Mouse (Mus musculus): ENCODE results near the gene Bcas1. TPM values are rescaled to one million over a fixed set of nuclear protein-coding genes. Genes with fewer than 3 reads are reported as not detected.

Gene Bcas1
- total RNA-seq, 1 experiment, result 2.9 TPM

GRCm38 (mm10) chr2:170438782-170439181 lies 11.1 kb upstream of the Bcas1 start:
- Histone ChIP-seq H3K4me1 (ENCODE audit: control insufficient read depth in 2 of 2, insufficient read depth in 2 of 2, low read length in 2 of 2, poor library complexity in 1 of 2) (peaks cover 0 to 4% of the 10 kb centered on the region in 2 experiments; a peak in 2 of 4 replicates), H3K9ac (ENCODE audit: insufficient read depth, low read depth, low read length, poor library complexity, severe bottlenecking) (no peak overlapping the region), H3K36me3 (ENCODE audit: control insufficient read depth, insufficient read depth, low read length, poor library complexity, severe bottlenecking) (no peaks in the 10 kb centered on the region), H3K4me3 (ENCODE audit: insufficient read depth in 1 of 2, low read depth in 1 of 2, low read length in 2 of 2, poor library complexity in 1 of 2, severe bottlenecking in 1 of 2) (no peak overlapping the region), H3K9me3 (ENCODE audit: control insufficient read depth, insufficient read depth, low read depth, low read length) (no peaks in the 10 kb centered on the region), H3K27ac (ENCODE audit: insufficient read depth, low read depth, low read length, poor library complexity, severe bottlenecking) (no peak overlapping the region)
- TF ChIP-seq CHD2 (IDR thresholded peaks at IDR 0.05; ENCODE audit: low read depth, low read length) (no peak), ZNF384 (IDR thresholded peaks at IDR 0.05; ENCODE audit: low read depth, low read length) (no peak), MAFK (IDR thresholded peaks at IDR 0.05; ENCODE audit: insufficient read depth, low read depth, low read length) (no peak), HCFC1 (IDR thresholded peaks at IDR 0.05; ENCODE audit: borderline replicate concordance, insufficient read depth, low read length) (no peak), ZC3H11A (IDR thresholded peaks at IDR 0.05; ENCODE audit: borderline replicate concordance, low read depth, low read length) (no peak)
- in situ Hi-C loops (cut with MboI; ENCODE audit: low sequenced_read_pairs in 2 of 2, unreplicated experiment in 2 of 2), result no loop called here
- DNase-seq (ENCODE audit: low read depth, low spot score), result no peak

- Histone ChIP-seq H3K4me1 (ENCODE audit: control insufficient read depth in 2 of 2, insufficient read depth in 2 of 2, low read length in 2 of 2, poor library complexity in 1 of 2) (peaks cover 0 to 4% of the 10 kb centered on the region in 2 experiments; a peak in 2 of 4 replicates), H3K27ac (ENCODE audit: insufficient read depth, low read depth, low read length, poor library complexity, severe bottlenecking) (no peak overlapping the region), H3K9ac (ENCODE audit: insufficient read depth, low read depth, low read length, poor library complexity, severe bottlenecking) (no peak overlapping the region), H3K9me3 (ENCODE audit: control insufficient read depth, insufficient read depth, low read depth, low read length) (no peaks in the 10 kb centered on the region), H3K4me3 (ENCODE audit: insufficient read depth in 1 of 2, low read depth in 1 of 2, low read length in 2 of 2, poor library complexity in 1 of 2, severe bottlenecking in 1 of 2) (no peak overlapping the region), H3K36me3 (ENCODE audit: control insufficient read depth, insufficient read depth, low read length, poor library complexity, severe bottlenecking) (no peaks in the 10 kb centered on the region)
- no peak for DNase-seq (ENCODE audit: low read depth, low spot score)
- in situ Hi-C loops (cut with MboI; ENCODE audit: low sequenced_read_pairs in 2 of 2, unreplicated experiment in 2 of 2), result no loop called here
- no peak for TF ChIP-seq CHD2 (IDR thresholded peaks at IDR 0.05; ENCODE audit: low read depth, low read length)
- TF ChIP-seq HCFC1 (IDR thresholded peaks at IDR 0.05; ENCODE audit: borderline replicate concordance, insufficient read depth, low read length), result no peak
- TF ChIP-seq ZC3H11A (IDR thresholded peaks at IDR 0.05; ENCODE audit: borderline replicate concordance, low read depth, low read length), result no peak
- no peak for TF ChIP-seq ZNF384 (IDR thresholded peaks at IDR 0.05; ENCODE audit: low read depth, low read length)
- TF ChIP-seq MAFK (IDR thresholded peaks at IDR 0.05; ENCODE audit: insufficient read depth, low read depth, low read length), result no peak
These were observed 8.6 kb upstream of the Bcas1 start for GRCm38 (mm10) chr2:170436204-170436603.

GRCm38 (mm10) chr2:170432152-170432551 lies 4.5 kb upstream of the Bcas1 start:
- Histone ChIP-seq H3K4me3 (ENCODE audit: insufficient read depth in 1 of 2, low read depth in 1 of 2, low read length in 2 of 2, poor library complexity in 1 of 2, severe bottlenecking in 1 of 2) (no peak overlapping the region), H3K9me3 (ENCODE audit: control insufficient read depth, insufficient read depth, low read depth, low read length) (no peaks in the 10 kb centered on the region), H3K36me3 (ENCODE audit: control insufficient read depth, insufficient read depth, low read length, poor library complexity, severe bottlenecking) (no peaks in the 10 kb centered on the region), H3K4me1 (ENCODE audit: control insufficient read depth in 2 of 2, insufficient read depth in 2 of 2, low read length in 2 of 2, poor library complexity in 1 of 2) (no peaks in the 10 kb centered on the region; a peak in 1 of 4 replicates), H3K27ac (ENCODE audit: insufficient read depth, low read depth, low read length, poor library complexity, severe bottlenecking) (no peak overlapping the region), H3K9ac (ENCODE audit: insufficient read depth, low read depth, low read length, poor library complexity, severe bottlenecking) (no peak overlapping the region)
- TF ChIP-seq HCFC1 (IDR thresholded peaks at IDR 0.05; ENCODE audit: borderline replicate concordance, insufficient read depth, low read length) (no peak), CHD2 (IDR thresholded peaks at IDR 0.05; ENCODE audit: low read depth, low read length) (no peak), ZC3H11A (IDR thresholded peaks at IDR 0.05; ENCODE audit: borderline replicate concordance, low read depth, low read length) (no peak), MAFK (IDR thresholded peaks at IDR 0.05; ENCODE audit: insufficient read depth, low read depth, low read length) (no peak), ZNF384 (IDR thresholded peaks at IDR 0.05; ENCODE audit: low read depth, low read length) (no peak)
- in situ Hi-C loops (cut with MboI; ENCODE audit: low sequenced_read_pairs in 2 of 2, unreplicated experiment in 2 of 2), result no loop called here
- DNase-seq (ENCODE audit: low read depth, low spot score), result no peak

GRCm38 (mm10) chr2:170428966-170429365 lies 1.3 kb upstream of the Bcas1 start:
- in situ Hi-C loops (cut with MboI; ENCODE audit: low sequenced_read_pairs in 2 of 2, unreplicated experiment in 2 of 2), result no loop called here
- no peaks in the 10 kb centered on the region for H3K36me3 ChIP-seq (ENCODE audit: control insufficient read depth, insufficient read depth, low read length, poor library complexity, severe bottlenecking)
- H3K27ac ChIP-seq (ENCODE audit: insufficient read depth, low read depth, low read length, poor library complexity, severe bottlenecking), result no peak overlapping the region
- no peaks in the 10 kb centered on the region for H3K9me3 ChIP-seq (ENCODE audit: control insufficient read depth, insufficient read depth, low read depth, low read length)
- TF ChIP-seq ZNF384 (IDR thresholded peaks at IDR 0.05; ENCODE audit: low read depth, low read length) (no peak), ZC3H11A (IDR thresholded peaks at IDR 0.05; ENCODE audit: borderline replicate concordance, low read depth, low read length) (no peak)
- no peak overlapping the region for H3K4me3 ChIP-seq (ENCODE audit: insufficient read depth in 1 of 2, low read depth in 1 of 2, low read length in 2 of 2, poor library complexity in 1 of 2, severe bottlenecking in 1 of 2)
- DNase-seq (ENCODE audit: low read depth, low spot score), result no peak
- no peak overlapping the region for H3K9ac ChIP-seq (ENCODE audit: insufficient read depth, low read depth, low read length, poor library complexity, severe bottlenecking)
- H3K4me1 ChIP-seq (ENCODE audit: control insufficient read depth in 2 of 2, insufficient read depth in 2 of 2, low read length in 2 of 2, poor library complexity in 1 of 2), result peaks cover 0 to 3% of the 10 kb centered on the region in 2 experiments; a peak in 1 of 4 replicates

- H3K9me3 ChIP-seq (ENCODE audit: control insufficient read depth, insufficient read depth, low read depth, low read length), result no peaks in the 10 kb centered on the region
- no peak for DNase-seq (ENCODE audit: low read depth, low spot score)
- no peak overlapping the region for H3K4me3 ChIP-seq (ENCODE audit: insufficient read depth in 1 of 2, low read depth in 1 of 2, low read length in 2 of 2, poor library complexity in 1 of 2, severe bottlenecking in 1 of 2)
- no peak overlapping the region for H3K27ac ChIP-seq (ENCODE audit: insufficient read depth, low read depth, low read length, poor library complexity, severe bottlenecking)
- in situ Hi-C loops (cut with MboI; ENCODE audit: low sequenced_read_pairs in 2 of 2, unreplicated experiment in 2 of 2), result no loop called here
- peaks cover 0 to 3% of the 10 kb centered on the region in 2 experiments; a peak in 1 of 4 replicates for H3K4me1 ChIP-seq (ENCODE audit: control insufficient read depth in 2 of 2, insufficient read depth in 2 of 2, low read length in 2 of 2, poor library complexity in 1 of 2)
- TF ChIP-seq ZC3H11A (IDR thresholded peaks at IDR 0.05; ENCODE audit: borderline replicate concordance, low read depth, low read length), result no peak
- TF ChIP-seq ZNF384 (IDR thresholded peaks at IDR 0.05; ENCODE audit: low read depth, low read length), result no peak
- TF ChIP-seq HCFC1 (IDR thresholded peaks at IDR 0.05; ENCODE audit: borderline replicate concordance, insufficient read depth, low read length), result no peak
- TF ChIP-seq MAFK (IDR thresholded peaks at IDR 0.05; ENCODE audit: insufficient read depth, low read depth, low read length), result no peak
- TF ChIP-seq CHD2 (IDR thresholded peaks at IDR 0.05; ENCODE audit: low read depth, low read length), result no peak
- no peak overlapping the region for H3K9ac ChIP-seq (ENCODE audit: insufficient read depth, low read depth, low read length, poor library complexity, severe bottlenecking)
- H3K36me3 ChIP-seq (ENCODE audit: control insufficient read depth, insufficient read depth, low read length, poor library complexity, severe bottlenecking), result no peaks in the 10 kb centered on the region
These were observed 3.5 kb downstream of the Bcas1 start for GRCm38 (mm10) chr2:170424131-170424530.

Measured in ES-E14 (cell line).